Mouse (Mus musculus): ENCODE results near the gene Oprd1. TPM values are rescaled to one million over a fixed set of nuclear protein-coding genes. Genes with fewer than 3 reads are reported as not detected.

Oprd1 gene
- polyA plus RNA-seq, 1 experiment from 2014 or later, result 1.1 TPM

DNA sequence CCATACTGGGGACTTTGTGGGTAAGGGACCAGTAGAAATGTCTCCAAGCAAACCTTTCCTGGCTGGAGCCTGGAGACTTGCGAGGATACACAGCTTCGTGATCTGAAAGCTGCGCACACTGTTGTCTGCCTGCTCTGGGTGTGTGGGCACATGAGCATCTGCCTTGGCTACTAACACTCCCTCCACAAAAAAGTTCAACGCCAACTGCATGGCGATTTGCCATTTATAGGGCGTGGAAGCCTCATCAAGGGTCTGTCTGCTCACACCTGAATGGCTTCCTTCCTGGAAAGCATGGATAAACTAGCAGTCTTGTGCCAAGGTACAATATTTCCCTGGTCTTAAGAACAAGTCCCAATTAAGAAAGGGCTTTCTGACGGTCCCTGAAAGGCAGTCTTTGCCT is 12.5 kb downstream of the Oprd1 start:
- DNase-seq (ENCODE audit: low spot score), result no peak
- Histone ChIP-seq H3K4me1 (peaks cover 47% of the 10 kb centered on the region), H3K36me3 (no peaks in the 10 kb centered on the region), H3K9me3 (no peaks in the 10 kb centered on the region), H3K27ac (no peak overlapping the region), H3K4me3 (no peak overlapping the region), H3K27me3 (ENCODE audit: insufficient read depth, poor library complexity, severe bottlenecking) (peaks cover 10% of the 10 kb centered on the region; the same call in 1 of the 2 replicates)
- 75% methylated on average over 7 of the region's 7 CpGs for WGBS

DNA sequence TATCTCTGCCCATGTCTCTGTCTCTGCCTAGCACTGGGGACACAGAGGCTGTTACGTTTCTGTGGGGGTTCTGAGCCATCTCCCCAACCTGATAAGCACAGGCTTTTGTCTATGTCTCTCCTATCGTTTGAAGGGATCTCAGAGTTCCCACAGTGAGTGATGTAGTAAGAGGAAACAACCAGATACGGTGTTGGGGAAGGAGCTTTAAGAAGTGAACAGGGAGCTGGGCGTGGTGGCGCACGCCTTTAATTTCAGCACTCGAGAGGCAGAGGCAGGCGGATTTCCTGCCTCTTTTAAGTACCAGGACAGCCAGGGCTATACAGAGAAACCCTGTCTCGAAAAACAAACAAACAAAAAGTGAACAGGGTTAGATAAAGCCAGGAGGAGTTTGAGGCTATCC is 13.2 kb downstream of the Oprd1 start:
- peaks cover 10% of the 10 kb centered on the region; the same call in 1 of the 2 replicates for H3K27me3 ChIP-seq (ENCODE audit: insufficient read depth, poor library complexity, severe bottlenecking)
- WGBS, result 75% methylated on average over 9 of the region's 9 CpGs
- no peaks in the 10 kb centered on the region for H3K36me3 ChIP-seq
- DNase-seq (ENCODE audit: low spot score), result no peak
- H3K9me3 ChIP-seq, result no peaks in the 10 kb centered on the region
- H3K4me1 ChIP-seq, result peaks cover 54% of the 10 kb centered on the region
- no peak overlapping the region for H3K27ac ChIP-seq
- H3K4me3 ChIP-seq, result no peak overlapping the region

DNA sequence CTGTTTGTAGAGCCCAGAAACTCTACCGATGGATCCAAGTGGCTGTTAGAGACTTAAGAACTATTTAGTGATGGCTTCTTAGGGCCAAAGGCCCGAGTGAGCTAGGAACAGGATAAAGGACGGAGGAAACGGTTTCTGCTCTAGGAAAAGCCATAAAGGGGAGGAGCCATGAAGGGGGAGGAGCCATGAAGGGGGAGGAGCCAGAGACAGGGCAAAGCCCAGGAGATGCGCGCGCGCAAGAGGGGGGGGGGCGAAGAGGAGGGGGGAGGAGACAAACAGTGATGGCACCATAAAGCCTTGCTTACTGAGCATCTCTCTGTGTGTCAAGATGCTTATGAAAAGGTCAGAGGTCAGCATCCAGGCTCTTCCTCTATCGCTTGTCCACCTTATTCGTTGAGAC is 13.6 kb downstream of the Oprd1 start:
- Histone ChIP-seq H3K36me3 (no peaks in the 10 kb centered on the region), H3K4me3 (no peak overlapping the region), H3K27me3 (ENCODE audit: insufficient read depth, poor library complexity, severe bottlenecking) (peaks cover 10% of the 10 kb centered on the region; the same call in 1 of the 2 replicates), H3K27ac (no peak overlapping the region), H3K4me1 (peaks cover 56% of the 10 kb centered on the region), H3K9me3 (no peaks in the 10 kb centered on the region)
- 63% methylated on average over 10 of the region's 11 CpGs for WGBS
- DNase-seq (ENCODE audit: low spot score), result no peak

DNA sequence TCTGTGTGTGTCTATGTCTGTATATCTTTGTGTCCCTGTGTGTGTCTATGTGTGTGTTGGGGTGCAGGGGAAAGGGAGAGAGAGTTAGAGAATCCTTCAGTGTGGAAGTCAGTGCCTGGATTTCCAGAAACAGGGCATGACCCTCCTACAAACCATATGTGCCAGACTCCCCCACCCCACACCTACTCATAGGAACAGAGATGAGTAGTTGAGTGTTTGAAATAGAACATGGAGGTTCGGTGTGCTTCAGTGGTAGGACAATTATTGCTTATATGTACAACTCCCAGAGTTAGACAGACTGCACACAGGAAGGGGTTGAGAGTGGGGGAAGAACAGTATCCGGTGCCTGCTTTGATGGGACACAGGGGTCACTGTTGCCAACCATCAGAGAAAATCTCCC is 14.2 kb downstream of the Oprd1 start:
- H3K27ac ChIP-seq, result no peak overlapping the region

DNA sequence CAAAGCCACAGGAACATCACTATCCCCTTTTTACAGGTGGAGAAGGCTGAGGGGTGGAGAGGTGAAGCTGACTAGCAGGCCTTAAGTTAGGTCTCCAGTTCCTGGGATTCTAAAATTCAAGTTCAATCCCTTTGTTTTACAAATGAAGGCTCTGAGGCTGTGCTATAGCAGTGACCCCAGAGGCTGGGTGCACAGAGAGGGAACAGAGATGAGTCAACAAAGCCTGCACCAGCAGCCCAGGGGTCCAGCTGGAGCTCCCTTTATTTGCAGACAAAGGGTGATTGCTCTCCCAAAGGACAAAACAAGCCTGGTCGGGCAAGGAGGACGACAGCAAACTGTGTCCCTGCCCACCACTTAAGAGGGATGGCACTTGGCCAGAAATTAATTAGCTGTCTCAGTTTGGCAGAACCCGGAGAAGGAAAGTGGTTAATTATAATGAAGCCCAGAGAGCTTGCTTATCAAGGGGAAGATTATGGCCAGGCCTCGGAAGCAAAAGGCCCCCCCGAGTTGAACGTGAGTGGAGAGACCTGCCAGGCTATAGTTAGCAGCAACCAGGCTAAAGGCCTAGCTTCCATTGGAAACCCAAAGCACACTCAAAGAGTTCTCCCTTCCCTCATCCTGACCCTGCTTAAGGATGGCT is 15.2 kb downstream of the Oprd1 start:
- Histone ChIP-seq H3K27ac (peak overlapping the region; percentile 66), H3K9me3 (no peaks in the 10 kb centered on the region), H3K4me1 (peaks cover 56% of the 10 kb centered on the region), H3K4me3 (no peak overlapping the region), H3K27me3 (ENCODE audit: insufficient read depth, poor library complexity, severe bottlenecking) (peaks cover 10% of the 10 kb centered on the region; the same call in 1 of the 2 replicates), H3K36me3 (no peaks in the 10 kb centered on the region)
- 11% methylated on average over 6 of the region's 6 CpGs for whole genome bisulfite sequencing
- DNase-seq (ENCODE audit: low spot score), result no peak

More for the DNA sequence above, 14.2 kb downstream of the Oprd1 start:
- H3K4me3 ChIP-seq, result no peak overlapping the region
- H3K27me3 ChIP-seq (ENCODE audit: insufficient read depth, poor library complexity, severe bottlenecking), result peaks cover 10% of the 10 kb centered on the region; the same call in 1 of the 2 replicates
- no peaks in the 10 kb centered on the region for H3K36me3 ChIP-seq
- no peaks in the 10 kb centered on the region for H3K9me3 ChIP-seq
- DNase-seq (ENCODE audit: low spot score), result no peak
- 68% methylated on average over 2 of the region's 2 CpGs for WGBS
- H3K4me1 ChIP-seq, result peaks cover 56% of the 10 kb centered on the region

DNA sequence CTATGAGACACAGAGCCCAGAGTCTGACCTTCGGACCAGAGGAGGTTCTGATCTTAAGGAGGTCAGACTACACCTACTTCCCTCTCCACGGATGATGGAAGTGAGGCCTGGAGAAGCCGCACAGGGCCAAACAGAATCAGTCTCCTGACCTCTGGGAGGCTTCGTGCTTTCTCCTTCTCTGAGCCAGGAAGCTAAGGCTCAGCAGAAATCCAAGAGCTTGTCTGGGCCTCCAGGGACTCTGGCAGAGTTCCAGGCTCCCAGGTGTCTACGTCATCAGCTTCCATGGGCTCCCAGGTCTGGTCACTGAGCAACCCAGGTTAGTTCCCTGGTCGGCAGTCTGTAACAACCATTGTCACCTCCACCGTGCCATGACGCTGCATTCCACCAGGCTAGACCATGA is 17.2 kb downstream of the Oprd1 start:
- Histone ChIP-seq H3K9me3 (no peaks in the 10 kb centered on the region), H3K4me1 (peaks cover 42% of the 10 kb centered on the region), H3K27ac (peak overlapping the region; percentile 64; the same call in 1 of the 2 replicates), H3K27me3 (ENCODE audit: insufficient read depth, poor library complexity, severe bottlenecking) (no peaks in the 10 kb centered on the region), H3K36me3 (no peaks in the 10 kb centered on the region), H3K4me3 (no peak overlapping the region)
- WGBS, result 86% methylated on average over 8 of the region's 8 CpGs
- no peak for DNase-seq (ENCODE audit: low spot score)

DNA sequence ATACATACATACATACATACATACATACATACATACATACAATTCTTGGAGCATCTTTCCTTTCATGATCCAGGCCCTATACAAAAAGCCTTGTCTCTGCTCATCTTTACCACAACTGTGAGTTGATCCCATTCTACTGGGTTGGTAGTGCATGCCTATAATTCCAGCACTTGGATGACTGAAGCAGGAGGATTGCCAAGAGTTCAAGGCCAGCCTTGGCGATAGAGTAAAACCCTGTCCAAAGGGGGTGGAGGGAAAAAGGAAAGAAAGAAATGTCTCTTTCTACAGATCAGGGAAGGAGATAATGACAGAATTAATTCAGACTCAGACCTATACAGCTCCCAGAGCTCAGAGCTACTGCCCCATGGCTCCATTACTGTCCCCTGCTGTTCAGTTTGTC is 21.1 kb downstream of the Oprd1 start:
- Histone ChIP-seq H3K36me3 (no peaks in the 10 kb centered on the region), H3K4me3 (no peak overlapping the region), H3K27me3 (ENCODE audit: insufficient read depth, poor library complexity, severe bottlenecking) (peaks cover 11% of the 10 kb centered on the region; the same call in 1 of the 2 replicates), H3K9me3 (no peaks in the 10 kb centered on the region), H3K27ac (no peak overlapping the region), H3K4me1 (peaks cover 15% of the 10 kb centered on the region)
- WGBS, result 64% methylated on average over 1 of the region's 1 CpGs
- no peak for DNase-seq (ENCODE audit: low spot score)

DNA sequence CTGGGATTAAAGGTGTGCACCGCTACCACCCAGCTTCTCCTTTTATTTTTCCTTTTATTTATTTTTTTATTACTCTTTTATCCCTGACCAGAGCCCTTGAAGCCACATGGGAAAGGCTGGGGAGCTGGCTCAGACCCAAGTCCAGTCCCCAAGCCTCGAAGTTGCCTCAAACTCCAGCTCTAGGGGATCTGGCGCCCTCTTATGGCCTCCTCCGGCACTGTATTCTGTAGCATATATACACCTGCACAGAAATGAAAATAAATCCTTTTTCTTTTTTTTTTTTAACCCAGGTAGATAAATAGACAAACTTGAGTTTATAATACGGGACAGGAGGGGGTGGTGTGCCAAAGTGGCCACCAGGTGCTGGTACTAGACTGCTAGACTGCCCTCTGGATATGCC is 22.6 kb downstream of the Oprd1 start:
- H3K27me3 ChIP-seq (ENCODE audit: insufficient read depth, poor library complexity, severe bottlenecking), result peaks cover 11% of the 10 kb centered on the region; the same call in 1 of the 2 replicates
- H3K27ac ChIP-seq, result no peak overlapping the region
- H3K36me3 ChIP-seq, result no peaks in the 10 kb centered on the region
- WGBS, result 77% methylated on average over 5 of the region's 5 CpGs
- H3K4me1 ChIP-seq, result peaks cover 8% of the 10 kb centered on the region
- H3K4me3 ChIP-seq, result no peak overlapping the region
- no peaks in the 10 kb centered on the region for H3K9me3 ChIP-seq
- DNase-seq (ENCODE audit: low spot score), result no peak

DNA sequence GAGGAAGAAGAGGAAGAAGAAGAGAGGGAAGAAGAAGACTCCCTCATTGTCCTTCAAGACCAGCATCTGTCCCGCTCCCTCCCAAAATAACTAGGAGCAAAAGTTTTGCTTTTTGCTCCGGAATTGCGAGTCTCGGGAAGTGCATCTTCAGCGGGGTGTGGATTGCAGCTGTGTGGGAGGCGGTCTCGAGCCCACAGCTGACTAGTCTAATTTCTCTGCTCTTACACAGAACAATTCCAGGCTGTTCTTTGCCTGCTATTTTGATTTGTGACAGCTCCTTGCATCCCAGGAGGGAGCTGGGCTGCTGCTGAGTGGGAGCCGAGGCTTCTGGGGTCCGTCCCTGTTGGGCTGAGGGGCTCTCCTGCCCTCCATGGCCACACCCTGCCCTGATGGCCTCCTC is 24.7 kb downstream of the Oprd1 start:
- Histone ChIP-seq H3K9me3 (no peaks in the 10 kb centered on the region), H3K36me3 (no peaks in the 10 kb centered on the region), H3K4me1 (no peaks in the 10 kb centered on the region; the same call in 1 of the 2 replicates), H3K27me3 (ENCODE audit: insufficient read depth, poor library complexity, severe bottlenecking) (peaks cover 23% of the 10 kb centered on the region), H3K27ac (no peak overlapping the region), H3K4me3 (no peak overlapping the region)
- DNase-seq (ENCODE audit: low spot score), result no peak
- 54% methylated on average over 9 of the region's 9 CpGs for WGBS

DNA sequence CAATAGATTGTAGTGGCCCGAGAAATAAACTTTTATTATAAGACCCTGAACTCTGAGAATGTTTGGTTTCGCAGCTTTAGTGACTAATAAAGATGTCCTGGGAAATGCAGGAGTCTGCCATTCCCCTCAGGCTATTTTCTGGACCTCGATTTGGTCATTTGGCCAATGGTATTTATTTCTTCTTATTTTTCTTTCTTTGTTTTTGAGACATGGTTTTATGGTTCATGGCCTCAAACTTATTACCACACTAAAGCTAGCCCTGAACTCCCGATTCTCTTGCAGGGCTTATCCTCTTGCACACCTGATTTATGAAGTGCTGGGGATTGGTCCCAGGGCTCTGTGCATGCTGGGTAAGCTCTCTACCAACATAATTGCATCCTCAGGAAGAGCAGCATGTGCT is 28.0 kb downstream of the Oprd1 start:
- Histone ChIP-seq H3K4me1 (peaks cover 9% of the 10 kb centered on the region), H3K9me3 (no peaks in the 10 kb centered on the region), H3K4me3 (no peak overlapping the region), H3K27ac (no peak overlapping the region), H3K36me3 (no peaks in the 10 kb centered on the region), H3K27me3 (ENCODE audit: insufficient read depth, poor library complexity, severe bottlenecking) (peaks cover 54% of the 10 kb centered on the region)
- WGBS, result 77% methylated on average over 4 of the region's 4 CpGs
- no peak for DNase-seq (ENCODE audit: low spot score)

DNA sequence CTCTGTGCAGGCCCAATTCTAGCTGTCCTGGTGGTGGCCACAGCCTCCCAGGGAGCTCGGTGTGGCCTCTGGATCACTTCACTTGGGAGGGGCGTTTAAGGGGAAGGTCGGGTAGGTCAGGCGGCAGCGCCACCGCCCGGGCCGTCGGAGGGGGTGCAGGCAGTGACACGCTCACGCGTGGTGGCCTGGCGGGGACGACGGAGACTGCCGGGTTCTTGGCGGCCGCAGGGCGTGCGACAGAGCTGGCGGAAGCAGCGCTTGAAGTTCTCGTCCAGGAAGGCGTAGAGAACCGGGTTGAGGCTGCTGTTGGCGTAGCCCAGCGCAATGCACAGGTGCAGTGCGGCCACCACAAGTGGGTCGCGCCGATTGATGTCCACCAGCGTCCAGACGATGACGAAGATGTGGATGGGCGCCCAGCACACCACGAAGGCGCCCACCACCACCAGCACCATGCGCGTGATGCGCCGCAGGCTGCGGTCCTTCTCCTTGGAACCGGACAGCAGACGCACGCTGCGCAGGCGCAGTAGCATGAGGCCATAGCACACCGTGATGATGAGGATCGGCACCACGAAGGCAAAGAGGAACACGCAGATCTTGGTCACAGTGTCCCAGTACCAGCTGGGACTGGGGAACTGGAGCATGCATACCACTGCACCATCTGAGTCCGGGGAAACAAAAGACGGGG is 30.7 kb downstream of the Oprd1 start:
- WGBS, result 26% methylated on average over 53 of the region's 53 CpGs
- Histone ChIP-seq H3K36me3 (no peaks in the 10 kb centered on the region), H3K4me3 (peak overlapping the region; percentile 52), H3K4me1 (peaks cover 9% of the 10 kb centered on the region), H3K27ac (peak overlapping the region; percentile 59), H3K27me3 (ENCODE audit: insufficient read depth, poor library complexity, severe bottlenecking) (peaks cover 53% of the 10 kb centered on the region), H3K9me3 (no peaks in the 10 kb centered on the region)
- DNase-seq (ENCODE audit: low spot score), result no peak

DNA sequence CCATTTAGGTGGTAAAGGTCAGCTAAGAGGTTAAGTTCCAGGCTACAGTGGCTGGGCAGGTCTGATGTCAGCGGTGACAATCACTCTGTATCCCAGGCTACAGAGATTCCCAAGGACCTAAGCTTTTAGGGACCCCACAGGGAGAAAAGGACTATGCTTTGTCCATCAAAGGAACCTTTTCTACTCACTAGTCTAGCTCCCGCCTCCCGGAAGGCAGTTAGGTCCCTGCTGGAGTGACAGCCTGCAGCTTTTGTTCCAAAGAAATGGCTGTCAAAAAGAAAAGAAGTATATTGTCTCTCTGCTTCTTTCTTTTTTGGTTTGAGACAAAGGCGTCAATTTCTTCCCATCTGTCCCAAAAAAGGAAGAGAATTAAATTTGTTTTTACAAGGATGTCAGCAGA is 33.1 kb downstream of the Oprd1 start:
- H3K4me3 ChIP-seq, result no peak overlapping the region
- H3K4me1 ChIP-seq, result peaks cover 9% of the 10 kb centered on the region
- 67% methylated on average over 4 of the region's 4 CpGs for WGBS
- H3K9me3 ChIP-seq, result no peaks in the 10 kb centered on the region
- H3K27me3 ChIP-seq (ENCODE audit: insufficient read depth, poor library complexity, severe bottlenecking), result peaks cover 62% of the 10 kb centered on the region
- H3K27ac ChIP-seq, result no peak overlapping the region
- H3K36me3 ChIP-seq, result no peaks in the 10 kb centered on the region
- DNase-seq (ENCODE audit: low spot score), result no peak

DNA sequence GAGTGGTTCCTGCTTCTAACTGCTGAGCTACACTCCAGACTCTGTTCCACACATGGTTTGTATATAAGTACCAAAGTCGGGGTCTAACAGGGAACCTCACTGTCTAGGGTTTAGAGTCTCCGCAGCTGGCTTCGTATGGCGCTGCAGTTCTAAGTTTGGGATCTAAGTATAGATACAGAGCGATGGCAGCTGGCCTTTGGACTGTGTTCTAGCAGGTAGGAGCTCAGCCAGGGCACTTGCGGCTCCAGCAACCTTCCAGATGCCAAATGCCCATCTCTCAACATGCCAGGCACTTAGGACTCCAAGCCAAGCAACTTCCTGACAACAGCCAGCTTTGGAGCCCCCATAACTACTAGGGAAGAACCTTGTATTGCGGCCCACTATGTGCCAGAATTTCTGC is 36.1 kb downstream of the Oprd1 start:
- no peak for DNase-seq (ENCODE audit: low spot score)
- Histone ChIP-seq H3K36me3 (no peaks in the 10 kb centered on the region), H3K4me3 (no peak overlapping the region), H3K4me1 (peaks cover 7% of the 10 kb centered on the region), H3K27me3 (ENCODE audit: insufficient read depth, poor library complexity, severe bottlenecking) (peaks cover 37% of the 10 kb centered on the region; the same call in 1 of the 2 replicates), H3K27ac (no peak overlapping the region), H3K9me3 (no peaks in the 10 kb centered on the region)
- 87% methylated on average over 7 of the region's 7 CpGs for WGBS
